Mouse (Mus musculus): ENCODE measurements around the gene Uckl1. TPM values are rescaled to one million over a fixed set of nuclear protein-coding genes. Genes with fewer than 3 reads are reported as not detected.

Uckl1 gene
- polyA plus RNA-seq, 1 experiment from 2014 or later: 44.1 TPM

DNA sequence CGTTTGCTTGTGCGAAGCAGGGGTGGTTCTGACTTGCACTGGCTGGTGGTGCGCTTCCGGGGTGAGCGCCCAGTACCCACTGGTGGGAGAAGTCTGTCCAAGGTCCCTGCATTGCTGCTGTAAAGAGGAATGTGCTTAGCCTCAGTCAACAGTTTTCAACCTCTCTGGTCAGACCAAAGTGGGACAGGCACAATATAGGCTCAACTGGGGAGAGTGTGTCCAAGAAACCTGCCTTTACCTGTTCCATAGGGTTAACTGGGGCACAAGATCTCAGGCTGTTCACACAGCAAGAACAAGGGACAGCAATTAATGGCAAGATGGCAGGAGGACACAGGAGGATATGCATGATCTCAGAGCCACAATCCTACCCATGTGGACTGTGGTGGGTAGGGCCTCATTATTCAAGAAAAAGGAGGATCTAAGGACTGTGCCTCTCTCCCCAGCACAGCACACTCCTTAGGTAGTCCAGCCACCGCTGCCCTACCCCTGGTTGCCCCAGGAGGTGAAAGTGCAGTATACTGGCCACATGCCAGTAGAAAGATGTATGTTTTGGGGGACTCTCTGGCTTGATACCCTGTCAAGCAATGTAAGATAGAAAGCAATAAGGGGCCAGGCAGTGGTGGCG, 9.7 kb downstream of the Uckl1 start:
- H3K9me3 ChIP-seq (replicated peaks): no peaks in the 10 kb centered on the region
- H3K4me1 ChIP-seq: peaks cover 8% of the 10 kb centered on the region
- H3K36me3 ChIP-seq: peaks cover 20% of the 10 kb centered on the region
- 94% methylated on average over 7 of the region's 7 CpGs for WGBS
- peak; percentile 15 for DNase-seq (ENCODE audit: low spot score)
- H3K27me3 ChIP-seq (ENCODE audit: low read depth, poor library complexity, severe bottlenecking): no peaks in the 10 kb centered on the region
- H3K4me3 ChIP-seq: no peak overlapping the region
- no peak overlapping the region for H3K27ac ChIP-seq

DNA sequence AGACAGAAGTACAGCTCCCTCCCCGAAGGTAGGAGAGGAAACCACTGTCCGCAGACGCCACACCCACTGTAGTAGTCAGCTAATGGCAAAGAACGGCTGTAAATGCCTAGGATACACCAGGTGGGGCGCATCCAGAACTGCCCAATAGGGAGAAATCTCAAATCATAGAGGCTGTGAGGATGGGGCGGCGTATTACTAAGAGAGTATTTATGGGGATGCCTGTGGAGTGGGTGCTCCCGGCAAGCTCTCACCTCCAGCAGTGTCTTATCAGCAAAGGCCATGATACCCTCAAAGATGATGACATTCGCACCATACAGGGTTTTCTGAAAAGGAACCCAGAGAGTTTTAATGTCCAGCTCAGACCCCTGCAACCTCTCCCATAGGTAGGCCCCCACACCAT, 10.7 kb downstream of the Uckl1 start:
- Histone ChIP-seq H3K36me3 (peaks cover 20% of the 10 kb centered on the region), H3K27ac (no peak overlapping the region), H3K4me3 (no peak overlapping the region), H3K27me3 (ENCODE audit: low read depth, poor library complexity, severe bottlenecking) (no peaks in the 10 kb centered on the region), H3K4me1 (peaks cover 3% of the 10 kb centered on the region; the same call in 1 of the 2 replicates), H3K9me3 (replicated peaks) (no peaks in the 10 kb centered on the region)
- 91% methylated on average over 9 of the region's 9 CpGs for WGBS
- peak; percentile 22 for DNase-seq (ENCODE audit: low spot score)

DNA sequence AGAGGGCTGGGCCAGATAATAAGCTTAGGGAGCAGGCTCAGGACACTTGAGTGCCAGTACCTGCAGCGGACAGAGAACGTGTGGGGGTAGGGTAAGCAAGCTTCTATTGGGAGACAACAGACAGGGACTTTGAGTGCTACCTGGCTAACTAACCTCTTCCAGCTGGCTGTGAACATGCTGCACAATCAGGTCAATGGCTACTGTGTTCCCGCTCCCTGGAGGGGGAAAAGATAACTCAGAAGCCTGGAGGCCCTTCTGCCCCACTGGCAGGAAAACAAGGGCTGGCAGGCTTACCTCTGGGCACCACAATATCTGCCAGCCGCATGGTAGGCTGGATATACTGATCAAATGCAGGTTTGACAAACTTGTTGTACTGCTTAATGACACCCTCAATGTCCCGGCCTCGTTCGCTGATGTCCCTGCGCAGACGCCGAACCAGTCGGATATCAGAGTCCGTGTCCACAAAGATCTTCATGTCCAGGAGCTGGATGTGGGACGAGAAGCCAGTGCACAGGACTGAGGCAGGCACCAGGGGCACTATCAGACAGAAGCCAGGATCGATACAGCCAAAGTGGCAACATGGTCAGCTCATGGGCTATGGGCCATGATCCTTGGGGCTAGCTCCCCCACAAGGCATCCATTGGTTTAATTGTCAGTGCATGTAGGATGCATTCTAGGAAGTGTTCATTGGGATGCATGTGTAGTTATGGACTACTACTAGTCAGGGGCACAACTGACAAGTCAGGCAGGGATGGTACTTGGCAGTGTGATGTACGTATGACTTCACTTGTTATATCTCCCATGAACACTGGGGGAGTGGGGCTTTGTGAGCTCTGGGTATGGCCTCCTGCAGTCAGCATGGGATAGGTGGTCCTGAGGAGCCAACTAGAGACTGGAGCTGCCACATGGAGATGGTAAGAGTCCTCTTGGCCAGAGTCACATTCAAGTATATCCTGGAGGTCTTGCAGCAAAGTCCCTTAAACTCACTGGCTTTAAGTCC, 11.5 kb downstream of the Uckl1 start:
- Histone ChIP-seq H3K9me3 (replicated peaks) (no peaks in the 10 kb centered on the region), H3K4me1 (peaks cover 3% of the 10 kb centered on the region; the same call in 1 of the 2 replicates), H3K27me3 (ENCODE audit: low read depth, poor library complexity, severe bottlenecking) (no peaks in the 10 kb centered on the region), H3K36me3 (peaks cover 20% of the 10 kb centered on the region), H3K4me3 (no peak overlapping the region), H3K27ac (no peak overlapping the region)
- 93% methylated on average over 15 of the region's 15 CpGs for WGBS
- DNase-seq (ENCODE audit: low spot score): no peak

DNA sequence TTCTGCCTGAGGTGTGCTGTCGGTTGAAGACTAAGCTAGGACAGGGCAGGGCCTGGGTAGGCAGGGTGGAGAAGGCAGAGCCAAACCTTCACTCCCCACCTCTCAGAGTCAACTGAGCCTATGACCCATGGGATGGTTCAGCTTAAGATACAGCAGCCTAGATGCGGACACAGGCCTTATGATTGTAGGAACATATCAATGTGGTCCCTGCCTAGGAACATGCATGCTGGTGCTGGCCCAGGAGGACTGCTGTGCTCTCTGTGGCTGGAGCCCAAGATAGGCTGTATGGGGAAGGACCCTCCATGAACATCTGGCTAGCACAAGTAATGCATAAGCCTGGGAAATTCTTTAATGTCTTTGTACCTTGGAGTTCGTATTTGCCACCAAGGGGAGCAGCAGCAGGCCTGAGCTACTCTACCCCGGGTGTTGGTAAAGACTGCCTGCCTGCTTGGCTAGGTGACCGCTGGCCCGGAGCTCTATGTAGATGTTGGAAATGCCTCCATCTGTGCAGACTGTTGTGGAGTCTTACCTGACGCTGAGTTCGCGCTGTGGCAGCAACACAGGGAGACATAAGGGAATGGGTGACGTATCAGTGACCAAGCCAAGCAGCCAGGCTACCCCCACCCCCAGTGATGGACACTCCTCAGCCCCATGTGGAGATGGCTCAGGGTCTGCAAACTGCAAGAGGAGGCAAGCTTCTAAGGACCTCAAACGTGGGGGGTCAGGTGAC, 12.6 kb downstream of the Uckl1 start:
- H3K27me3 ChIP-seq (ENCODE audit: low read depth, poor library complexity, severe bottlenecking): no peaks in the 10 kb centered on the region
- no peak overlapping the region for H3K4me3 ChIP-seq
- H3K36me3 ChIP-seq: peaks cover 20% of the 10 kb centered on the region
- H3K27ac ChIP-seq: no peak overlapping the region
- WGBS: 89% methylated on average over 11 of the region's 11 CpGs
- DNase-seq (ENCODE audit: low spot score): no peak
- no peaks in the 10 kb centered on the region for H3K9me3 ChIP-seq (replicated peaks)
- peaks cover 3% of the 10 kb centered on the region; the same call in 1 of the 2 replicates for H3K4me1 ChIP-seq

DNA sequence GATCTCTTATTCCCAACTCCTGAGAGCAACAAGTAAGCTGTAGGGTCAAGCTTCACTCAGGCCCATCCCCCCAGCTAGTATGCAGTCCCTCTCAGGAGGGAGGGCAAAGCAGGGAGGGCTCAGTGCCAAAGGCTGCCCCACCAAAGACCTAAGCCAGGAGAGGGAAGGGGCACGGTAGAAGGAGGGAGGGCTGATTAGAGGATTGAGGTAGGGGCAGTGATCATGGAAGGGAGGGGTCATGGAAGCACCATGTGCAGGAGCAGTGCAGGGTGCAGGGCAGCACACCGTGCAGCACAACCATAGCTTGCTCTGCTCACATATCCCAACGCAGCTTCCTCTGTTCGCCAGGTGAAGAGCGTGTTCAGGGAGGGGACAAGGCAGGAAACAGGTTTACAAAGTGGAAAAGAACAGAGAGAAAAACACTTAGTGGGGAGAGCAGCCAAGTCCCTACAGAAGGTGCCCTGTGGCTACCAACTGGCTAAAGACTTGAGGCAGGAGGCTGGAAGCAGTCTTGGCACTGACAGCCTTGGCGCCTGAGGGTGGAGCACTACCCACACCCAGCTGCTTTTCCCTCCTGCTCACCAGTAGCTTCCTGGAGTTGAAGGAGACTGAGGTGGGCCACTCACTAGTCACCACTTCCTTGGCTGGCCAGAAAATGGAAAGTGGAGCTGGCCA, 13.6 kb downstream of the Uckl1 start:
- Histone ChIP-seq H3K9me3 (replicated peaks) (no peaks in the 10 kb centered on the region), H3K27ac (no peak overlapping the region), H3K36me3 (peaks cover 20% of the 10 kb centered on the region), H3K4me3 (no peak overlapping the region), H3K27me3 (ENCODE audit: low read depth, poor library complexity, severe bottlenecking) (no peaks in the 10 kb centered on the region), H3K4me1 (peaks cover 3% of the 10 kb centered on the region; the same call in 1 of the 2 replicates)
- DNase-seq (ENCODE audit: low spot score): peak; percentile 26
- 72% methylated on average over 6 of the region's 6 CpGs for WGBS

DNA sequence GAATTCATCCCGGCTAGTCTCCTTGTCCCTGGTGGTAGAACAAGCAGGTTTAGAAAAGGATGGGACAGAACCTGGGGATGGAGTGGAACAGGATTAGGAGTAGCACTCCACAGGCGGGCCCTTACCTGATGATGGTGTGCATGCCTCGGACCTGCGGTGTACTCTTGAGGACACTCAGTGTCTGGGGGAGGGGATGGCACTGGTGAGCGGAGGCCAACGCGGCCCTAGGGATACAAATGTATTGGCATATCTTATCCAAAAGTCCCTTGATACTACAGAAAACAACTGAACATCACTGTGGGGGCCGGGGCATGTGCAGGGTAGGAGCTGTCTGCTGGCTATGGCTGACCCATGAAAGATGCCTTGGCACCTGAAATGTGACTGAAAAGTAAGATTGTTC, 14.3 kb downstream of the Uckl1 start:
- Histone ChIP-seq H3K27ac (no peak overlapping the region), H3K36me3 (peaks cover 20% of the 10 kb centered on the region), H3K4me3 (no peak overlapping the region), H3K27me3 (ENCODE audit: low read depth, poor library complexity, severe bottlenecking) (no peaks in the 10 kb centered on the region), H3K9me3 (replicated peaks) (no peaks in the 10 kb centered on the region), H3K4me1 (peaks cover 3% of the 10 kb centered on the region; the same call in 1 of the 2 replicates)
- peak; percentile 26 for DNase-seq (ENCODE audit: low spot score)
- 91% methylated on average over 8 of the region's 8 CpGs for WGBS

DNA sequence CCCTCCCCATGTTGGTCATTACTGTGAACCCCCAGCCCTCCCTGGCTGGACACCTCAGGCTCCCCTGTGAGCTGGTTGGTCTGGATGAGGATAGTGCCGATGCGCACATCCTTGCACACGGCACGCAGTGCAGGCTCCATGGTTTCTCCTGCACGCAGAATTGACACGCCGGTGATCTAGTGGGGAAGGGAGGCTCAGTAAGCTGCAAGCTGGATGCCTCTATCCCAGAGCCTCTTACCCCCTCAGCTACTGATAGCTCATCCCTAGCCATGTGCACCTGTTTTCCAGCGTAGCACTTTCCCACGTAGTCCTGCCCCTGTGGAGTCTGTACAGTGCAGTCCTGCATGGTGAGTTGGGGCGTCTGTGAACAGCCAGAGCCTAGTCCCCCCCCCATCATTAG, 14.8 kb downstream of the Uckl1 start:
- peak; percentile 25 for DNase-seq (ENCODE audit: low spot score)
- Histone ChIP-seq H3K27me3 (ENCODE audit: low read depth, poor library complexity, severe bottlenecking) (no peaks in the 10 kb centered on the region), H3K27ac (no peak overlapping the region), H3K4me1 (peaks cover 3% of the 10 kb centered on the region; the same call in 1 of the 2 replicates), H3K36me3 (peaks cover 20% of the 10 kb centered on the region), H3K9me3 (replicated peaks) (no peaks in the 10 kb centered on the region), H3K4me3 (no peak overlapping the region)
- WGBS: 94% methylated on average over 10 of the region's 10 CpGs

DNA sequence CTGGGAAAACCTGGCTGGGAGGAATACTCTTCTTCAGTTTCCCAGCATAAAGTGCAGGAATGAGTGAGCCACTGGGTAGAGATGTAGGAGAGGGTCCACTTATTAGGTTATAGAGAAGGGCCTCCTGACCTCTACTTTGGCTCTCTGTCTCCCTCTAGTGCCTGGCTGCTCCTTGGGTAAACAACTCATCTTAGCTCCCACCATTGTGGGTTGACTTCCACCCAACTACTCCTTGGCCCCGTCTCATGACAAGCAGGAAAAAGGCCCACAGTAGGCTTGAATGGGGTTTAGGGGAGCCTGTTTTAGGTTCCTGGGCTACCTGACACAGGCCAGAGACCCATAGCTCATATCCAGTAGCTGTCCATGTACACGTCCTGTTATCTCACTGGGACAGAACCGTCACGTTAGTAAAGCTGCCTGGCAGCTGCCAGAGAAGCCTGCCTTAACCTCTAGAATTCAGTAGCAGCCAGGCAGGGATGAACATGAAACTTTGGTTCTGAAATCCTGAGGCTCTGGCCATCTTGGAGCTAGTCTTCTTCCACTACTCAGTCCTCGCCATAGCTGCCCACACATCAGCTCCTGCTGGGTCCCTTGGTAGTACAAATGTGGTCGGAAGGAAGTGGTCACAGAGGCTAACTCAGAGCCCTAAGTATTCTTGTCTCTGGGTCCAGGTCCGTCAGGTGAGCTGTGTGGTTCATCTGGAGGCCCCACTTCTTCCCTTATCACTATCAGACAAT, 16.3 kb downstream of the Uckl1 start:
- Histone ChIP-seq H3K27me3 (ENCODE audit: low read depth, poor library complexity, severe bottlenecking) (no peaks in the 10 kb centered on the region), H3K27ac (no peak overlapping the region), H3K9me3 (replicated peaks) (no peaks in the 10 kb centered on the region), H3K4me1 (peaks cover 3% of the 10 kb centered on the region; the same call in 1 of the 2 replicates), H3K4me3 (no peak overlapping the region), H3K36me3 (peaks cover 8% of the 10 kb centered on the region; the same call in 1 of the 2 replicates)
- 81% methylated on average over 7 of the region's 7 CpGs for WGBS
- peak; percentile 38 for DNase-seq (ENCODE audit: low spot score)

DNA sequence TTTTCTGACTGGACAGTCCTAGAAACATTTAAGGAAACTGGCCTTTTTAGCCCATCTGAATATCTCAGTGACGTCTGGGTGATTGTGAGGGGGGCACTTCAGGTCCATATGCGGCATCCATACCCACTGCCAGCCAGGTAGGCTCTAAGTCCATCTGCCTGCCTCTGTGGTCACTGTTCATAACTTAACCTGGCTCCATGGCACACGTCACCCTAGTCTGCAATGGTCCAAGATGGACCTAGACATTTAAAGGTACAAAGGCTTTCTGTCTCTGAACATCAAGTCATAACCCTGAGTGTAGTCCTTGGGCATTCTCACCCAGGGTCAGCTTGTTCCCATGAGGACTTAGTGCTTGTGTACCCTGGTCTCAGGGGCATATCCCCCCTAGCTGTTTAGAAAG, 17.4 kb downstream of the Uckl1 start:
- Histone ChIP-seq H3K4me1 (peaks cover 3% of the 10 kb centered on the region; the same call in 1 of the 2 replicates), H3K27ac (no peak overlapping the region), H3K27me3 (ENCODE audit: low read depth, poor library complexity, severe bottlenecking) (no peaks in the 10 kb centered on the region), H3K36me3 (no peaks in the 10 kb centered on the region; the same call in 1 of the 2 replicates), H3K9me3 (replicated peaks) (no peaks in the 10 kb centered on the region), H3K4me3 (no peak overlapping the region)
- no peak for DNase-seq (ENCODE audit: low spot score)
- WGBS: 85% methylated on average over 3 of the region's 3 CpGs

DNA sequence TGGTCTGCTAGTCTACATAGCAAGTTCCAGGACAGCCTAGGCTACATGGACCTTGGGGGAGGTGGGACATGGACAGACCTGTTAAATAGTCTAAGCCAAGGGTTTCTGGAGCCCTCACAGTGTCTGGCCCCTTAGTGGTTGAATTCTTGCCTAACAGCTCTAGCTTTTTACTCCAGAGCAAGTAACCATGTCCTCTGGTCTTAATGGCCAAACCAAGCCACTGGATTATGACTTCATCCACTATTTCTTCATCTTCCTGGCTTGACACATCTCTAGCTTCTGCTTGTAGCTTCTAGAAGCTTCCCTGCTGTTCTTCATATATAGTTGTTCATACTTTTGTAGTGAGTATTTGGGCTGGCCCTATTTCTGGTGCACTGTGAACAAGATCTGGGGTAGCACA, 30.9 kb downstream of the Uckl1 start:
- Histone ChIP-seq H3K4me1 (no peaks in the 10 kb centered on the region), H3K27ac (no peak overlapping the region), H3K27me3 (ENCODE audit: low read depth, poor library complexity, severe bottlenecking) (no peaks in the 10 kb centered on the region), H3K36me3 (peaks cover 61% of the 10 kb centered on the region), H3K4me3 (no peak overlapping the region), H3K9me3 (replicated peaks) (no peaks in the 10 kb centered on the region)
- no peak for DNase-seq (ENCODE audit: low spot score)

DNA sequence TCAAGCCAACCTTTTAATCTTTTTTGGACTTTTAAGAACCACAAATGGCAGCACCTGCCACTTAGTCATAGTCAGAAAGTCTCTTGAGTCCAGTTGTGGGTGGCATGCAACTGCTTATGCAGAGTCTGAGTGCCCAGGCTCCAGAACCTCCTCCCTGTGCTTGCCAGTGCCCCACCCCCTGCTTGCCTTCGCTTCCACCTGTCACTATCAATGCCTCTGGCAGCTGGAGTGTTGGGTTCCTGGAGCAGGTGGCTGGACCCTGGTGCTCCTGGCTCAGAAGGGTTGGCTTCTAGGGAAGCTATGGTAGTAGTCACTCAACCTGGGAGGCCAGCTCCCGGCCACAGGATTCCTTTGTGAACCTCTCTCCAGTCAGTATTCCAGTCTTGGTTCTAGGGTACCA, 34.5 kb downstream of the Uckl1 start:
- H3K4me1 ChIP-seq: no peaks in the 10 kb centered on the region
- H3K9me3 ChIP-seq (replicated peaks): no peaks in the 10 kb centered on the region
- 95% methylated on average over 2 of the region's 2 CpGs for WGBS
- no peaks in the 10 kb centered on the region for H3K27me3 ChIP-seq (ENCODE audit: low read depth, poor library complexity, severe bottlenecking)
- H3K36me3 ChIP-seq: peaks cover 92% of the 10 kb centered on the region
- H3K4me3 ChIP-seq: no peak overlapping the region
- H3K27ac ChIP-seq: no peak overlapping the region
- DNase-seq (ENCODE audit: low spot score): no peak

DNA sequence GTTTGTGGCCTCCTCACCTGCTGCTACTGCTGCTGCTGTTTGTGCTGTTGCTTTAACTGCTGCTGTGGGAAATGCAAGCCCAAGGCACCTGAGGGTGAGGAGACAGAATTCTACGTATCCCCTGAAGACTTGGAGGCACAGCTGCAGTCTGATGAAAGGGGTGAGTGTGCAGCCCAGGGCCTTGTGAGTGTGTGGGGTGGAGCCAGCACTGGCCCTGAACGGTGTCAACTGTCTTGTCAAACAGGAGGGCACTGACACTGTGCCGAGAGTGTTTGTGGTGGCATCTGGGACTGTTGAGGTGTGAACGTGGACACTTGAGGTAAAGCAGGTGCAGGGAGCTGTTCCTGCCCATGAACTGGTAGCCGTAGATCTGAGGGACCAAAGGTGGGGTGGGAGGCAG, 36.0 kb downstream of the Uckl1 start:
- peaks cover 85% of the 10 kb centered on the region for H3K36me3 ChIP-seq
- WGBS: 92% methylated on average over 5 of the region's 5 CpGs
- no peak overlapping the region for H3K27ac ChIP-seq
- H3K9me3 ChIP-seq (replicated peaks): no peaks in the 10 kb centered on the region
- no peak for DNase-seq (ENCODE audit: low spot score)
- no peaks in the 10 kb centered on the region for H3K27me3 ChIP-seq (ENCODE audit: low read depth, poor library complexity, severe bottlenecking)
- H3K4me1 ChIP-seq: no peaks in the 10 kb centered on the region
- no peak overlapping the region for H3K4me3 ChIP-seq

All from limb, embryonic 10.5 days (tissue).